Mouse (Mus musculus): ENCODE measurements around the gene Dlg5.

DNA sequence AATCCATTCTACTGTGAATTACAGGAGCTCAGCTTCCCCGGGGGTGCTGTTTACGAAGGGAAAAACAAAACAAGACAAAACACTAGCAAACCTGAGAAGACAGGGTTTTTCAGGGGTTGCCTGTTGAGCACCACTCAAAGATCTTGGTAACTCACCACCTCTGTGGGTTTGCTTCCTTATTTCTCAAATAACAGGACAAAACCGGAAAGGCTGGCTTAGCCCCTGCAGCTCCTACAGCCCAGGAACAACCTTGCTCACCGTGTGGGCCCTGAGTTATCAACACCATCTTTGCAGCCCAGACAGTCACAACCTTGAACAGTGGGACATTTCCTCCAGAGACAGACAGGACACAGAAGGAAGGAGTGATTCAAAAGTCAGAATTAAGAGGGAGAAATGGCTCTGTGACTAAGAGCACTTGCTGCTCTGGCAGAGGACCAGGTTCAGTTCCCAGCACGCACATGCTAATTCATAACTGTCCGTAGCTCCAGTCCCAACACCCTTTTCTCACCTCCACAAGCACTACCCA lies 66.2 kb downstream of the Dlg5 start:
- TF ChIP-seq CTCF (IDR thresholded peaks at IDR 0.05) (no peak), EP300 (IDR thresholded peaks at IDR 0.05) (no peak)
